Mouse (Mus musculus) induced T-regulatory cell, adult 2 months (primary cell): ENCODE data around the gene Apoa1.
A peak's percentile ranks its signal among the peaks of the same experiment; 100 is the strongest.

Source experiments
- DNase-seq: peaks from one replicate; pipeline ENCODE4 v3.0.0-alpha.2; 2012; ENCODE audit warnings: low read depth

Apoa1 gene

DNA sequence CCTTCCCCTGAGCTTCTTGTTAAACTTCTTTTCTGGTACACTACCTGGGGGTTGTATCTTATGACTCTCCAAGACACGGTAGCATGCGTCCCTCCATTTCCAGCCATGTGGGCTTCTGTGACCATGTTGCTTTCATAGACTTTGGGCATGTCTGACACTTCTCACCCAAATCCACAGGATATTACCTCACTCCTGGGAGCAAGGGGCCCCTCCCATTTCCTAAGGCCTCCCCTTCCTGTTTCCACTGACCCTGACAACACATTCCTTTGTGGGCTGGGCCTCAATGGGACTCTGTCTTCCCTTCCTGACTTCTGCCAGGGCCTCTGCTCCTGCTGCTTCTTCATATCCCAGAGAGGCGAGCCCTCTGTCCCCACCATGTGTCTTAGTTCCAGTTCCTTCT lies 29.2 kb downstream of the Apoa1 start:
- DNase-seq: no peak

DNA sequence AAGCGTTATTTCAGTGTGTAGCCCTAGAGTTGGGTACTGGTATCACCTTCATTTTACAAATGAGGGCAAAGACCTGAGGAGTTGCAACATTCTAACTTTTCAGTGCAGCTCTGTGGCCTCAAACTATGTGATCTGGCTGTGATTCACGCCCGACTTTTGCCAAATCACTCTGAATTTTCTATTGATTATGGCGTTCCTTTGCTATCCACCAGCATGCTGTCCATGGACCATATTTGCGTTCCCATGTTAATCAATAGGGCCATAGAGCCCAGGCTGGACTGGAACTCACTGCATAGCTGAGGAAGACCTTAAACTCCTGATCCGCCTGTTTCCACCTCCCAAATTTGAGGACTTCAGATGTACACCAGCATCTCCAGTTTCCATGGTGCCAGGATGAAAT lies 30.7 kb downstream of the Apoa1 start:
- DNase-seq: no peak

DNA sequence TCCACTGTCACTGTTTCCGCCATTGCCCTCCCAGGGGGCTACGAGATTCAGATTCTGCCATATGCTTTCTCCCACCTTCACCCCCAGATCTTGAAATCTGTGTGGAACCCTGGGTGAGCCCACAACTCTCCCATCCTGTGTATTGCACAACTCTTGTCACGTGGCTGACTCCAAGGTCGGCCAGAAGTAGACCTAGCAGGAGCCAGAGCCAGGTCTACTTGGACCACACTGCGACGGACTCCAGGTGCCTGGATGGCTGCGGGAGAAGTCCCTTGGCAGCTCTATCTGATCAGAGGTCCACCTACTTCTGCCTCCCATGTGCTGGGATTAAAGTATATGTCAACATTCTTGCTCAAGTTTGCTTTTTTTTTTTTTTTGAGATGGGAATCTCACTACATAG lies 32.8 kb downstream of the Apoa1 start:
- no peak for DNase-seq

DNA sequence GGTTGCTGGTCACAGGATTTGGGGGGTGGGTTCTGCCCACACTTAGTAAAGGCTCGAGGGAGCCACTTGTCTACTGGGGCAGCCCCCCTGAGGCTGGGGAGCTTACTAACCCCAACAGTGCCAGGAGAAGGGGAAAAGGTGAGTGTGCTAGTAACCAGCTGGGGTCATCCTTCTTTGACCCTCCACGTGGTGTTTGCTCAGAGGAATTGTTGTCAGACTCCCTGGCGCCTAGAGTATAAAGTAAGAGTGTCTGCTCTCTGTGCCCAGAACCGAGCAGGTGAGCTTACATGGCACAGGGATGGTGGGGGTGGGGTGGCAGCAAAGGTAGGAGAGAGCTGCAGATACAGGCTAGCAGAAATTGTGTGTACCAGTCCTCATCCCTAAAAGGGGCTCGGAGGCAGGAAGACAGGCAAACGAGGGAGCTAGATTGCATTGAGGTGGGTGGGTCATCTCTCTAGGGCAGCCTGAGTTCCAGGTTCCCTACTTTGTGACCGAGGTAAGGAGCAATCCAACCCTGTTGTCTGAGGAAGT lies 40.0 kb downstream of the Apoa1 start, which contains the start of gene Apoa5:
Gene Apoa5 (plus strand): TSS at position 291 of the 531 bp plus-strand sequence.
- no peak for DNase-seq

DNA sequence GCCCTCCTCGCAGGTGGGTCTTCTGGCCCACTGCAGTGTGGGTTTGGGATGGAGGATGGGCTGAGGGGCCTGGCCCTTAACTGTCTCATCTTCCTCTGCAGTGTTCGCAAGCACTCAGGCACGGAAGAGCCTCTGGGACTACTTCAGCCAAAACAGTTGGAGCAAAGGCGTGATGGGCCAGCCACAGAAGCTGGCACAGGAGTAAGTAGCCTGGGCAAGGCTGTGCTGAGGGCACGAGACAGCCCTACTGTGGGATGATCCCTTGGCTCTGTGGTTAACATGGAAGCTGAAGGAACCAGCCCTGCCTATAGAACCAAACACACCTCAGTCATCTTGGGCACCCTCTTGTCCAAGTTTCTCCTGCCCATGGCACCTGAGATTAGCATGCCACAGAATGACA lies 40.7 kb downstream of the Apoa1 start:
- no peak for DNase-seq

DNA sequence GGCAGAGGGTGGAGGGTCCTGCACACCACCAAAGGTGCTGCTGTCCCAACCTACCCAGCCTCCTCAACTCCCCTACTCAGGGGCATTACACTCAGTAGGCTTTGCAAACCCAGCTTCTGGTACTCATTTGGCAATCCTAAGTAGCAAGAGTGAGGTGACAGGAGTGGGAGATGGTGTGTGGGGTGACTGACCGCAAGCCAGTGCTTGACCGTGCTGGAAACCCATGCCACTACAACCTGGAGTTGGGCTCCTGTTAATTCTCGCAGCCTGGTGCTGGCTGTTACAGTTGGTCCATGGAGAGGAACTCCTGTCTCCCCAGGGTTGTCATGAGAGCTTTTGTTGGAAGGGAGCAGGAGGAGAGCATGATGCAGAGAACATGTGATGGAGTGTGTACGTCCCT lies 42.4 kb downstream of the Apoa1 start:
- DNase-seq: no peak

DNA sequence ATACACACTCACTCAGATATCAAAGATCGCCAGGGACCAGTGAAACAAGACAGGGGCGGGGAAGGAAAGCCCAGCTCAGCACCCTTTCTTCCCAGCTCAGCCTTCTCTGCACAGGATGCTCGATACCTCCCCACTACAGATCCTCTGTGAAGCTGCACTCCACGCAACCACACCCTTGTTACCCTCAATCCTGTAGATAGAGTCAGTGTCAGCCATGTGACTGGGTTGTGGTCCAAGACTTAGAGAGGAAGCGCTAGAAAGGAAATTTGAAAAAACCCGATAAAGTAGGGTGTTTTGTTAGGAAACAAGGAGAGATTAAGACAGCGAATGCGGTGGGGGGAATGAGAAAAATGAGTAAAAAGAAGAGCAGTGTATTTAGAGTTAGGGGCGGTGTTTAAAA lies 43.7 kb downstream of the Apoa1 start:
- DNase-seq: peak; percentile 78

DNA sequence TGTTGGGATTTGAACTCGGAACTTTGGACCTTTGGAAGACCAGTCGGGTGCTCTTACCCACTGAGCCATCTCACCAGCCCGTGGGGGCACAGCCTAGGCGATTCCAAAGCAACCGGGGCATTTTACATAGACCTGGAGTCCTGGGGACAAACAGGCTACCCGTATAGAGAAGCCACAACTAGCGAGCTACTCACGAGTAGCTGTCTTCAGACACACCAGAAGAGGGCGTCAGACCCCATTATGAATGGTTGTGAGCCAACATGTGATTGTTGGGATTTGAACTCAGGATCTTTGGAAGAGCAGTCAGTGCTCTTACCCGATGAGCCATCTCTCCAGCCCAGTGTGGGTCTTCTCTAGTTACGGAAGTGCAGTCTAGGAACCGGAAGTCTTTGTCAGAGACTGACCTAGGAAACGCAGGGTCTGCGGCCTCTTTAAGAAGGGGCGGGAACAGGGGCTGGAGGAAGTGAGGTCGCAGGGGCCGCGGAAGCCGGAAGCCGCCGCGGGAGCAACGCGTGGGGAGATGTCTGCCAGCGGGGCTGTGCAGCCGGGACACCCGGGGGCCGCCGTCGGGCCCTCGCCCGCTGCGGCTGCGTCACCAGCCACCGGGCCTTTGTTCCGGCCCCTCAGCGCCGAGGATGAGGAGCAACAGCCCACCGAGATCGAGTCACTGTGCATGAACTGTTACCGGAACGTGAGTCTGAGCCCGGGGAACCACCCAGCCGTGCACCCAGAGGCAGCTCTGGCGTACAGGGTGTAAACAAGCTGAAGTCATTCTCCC lies 44.5 kb downstream of the Apoa1 start, which contains the start of gene Zpr1:
Gene Zpr1 (plus strand): TSS at position 388 of the 778 bp plus-strand sequence.
- DNase-seq: peak; percentile 96

DNA sequence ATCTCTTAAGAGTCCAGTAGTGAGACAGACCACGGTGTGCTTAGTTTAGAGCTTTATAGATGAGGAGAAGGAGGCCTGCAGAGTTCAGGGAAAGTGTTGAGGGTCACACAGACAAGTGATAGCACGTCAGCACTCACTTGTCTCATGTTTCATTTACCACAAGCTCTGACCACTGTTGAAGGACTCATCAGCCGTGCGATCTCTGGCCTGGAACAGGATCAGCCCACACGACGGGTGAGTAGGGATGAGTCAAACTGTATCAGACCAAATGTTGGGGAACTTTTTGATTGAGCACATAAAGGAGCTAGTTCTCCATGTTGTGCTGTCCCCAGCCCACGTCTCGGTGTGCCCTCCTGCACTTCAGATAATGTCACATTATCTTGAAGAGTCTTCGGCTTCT lies 46.1 kb downstream of the Apoa1 start:
- no peak for DNase-seq
